Mouse (Mus musculus) kidney, postnatal 10 days (tissue): ENCODE measurements around the gene Gm10985.

ENCODE experiments used
- DNase-seq: peaks from one replicate; pipeline ENCODE4 v3.0.0; 2021; ENCODE audit warnings: mixed read lengths

Gm10985 gene

GRCm38 (mm10) chr3:53844786-53845185, at the start of gene Gm10985:
Gene Gm10985, plus strand, starts transcription at chr3:53845086.
- DNase-seq: no peak

- DNase-seq: no peak
Observed at GRCm38 (mm10) chr3:53796933-53797332, 48.0 kb upstream of the Gm10985 start.

GRCm38 (mm10) chr3:53799671-53800070, 45.2 kb upstream of the Gm10985 start:
- DNase-seq: no peak

- peak; percentile 6 for DNase-seq
Observed at GRCm38 (mm10) chr3:53813421-53813977, 31.4 kb upstream of the Gm10985 start.

GRCm38 (mm10) chr3:53834238-53834637, 10.6 kb upstream of the Gm10985 start:
- no peak for DNase-seq

- no peak for DNase-seq
Observed at GRCm38 (mm10) chr3:53846206-53846928, 1.5 kb downstream of the Gm10985 start.

GRCm38 (mm10) chr3:53847726-53848125, 2.8 kb downstream of the Gm10985 start:
- no peak for DNase-seq

- no peak for DNase-seq
Observed at GRCm38 (mm10) chr3:53848262-53848661, 3.4 kb downstream of the Gm10985 start.

GRCm38 (mm10) chr3:53854261-53854660, 9.4 kb downstream of the Gm10985 start:
- no peak for DNase-seq

- no peak for DNase-seq
Observed at GRCm38 (mm10) chr3:53854831-53855230, 9.9 kb downstream of the Gm10985 start.

- DNase-seq: peak; percentile 97
Observed at GRCm38 (mm10) chr3:53863383-53864220, 18.7 kb downstream of the Gm10985 start, which contains the start of gene Ufm1. Gene Ufm1, minus strand, starts transcription at chr3:53863830.

- DNase-seq: no peak
Observed at GRCm38 (mm10) chr3:53868212-53868611, 23.3 kb downstream of the Gm10985 start.

- no peak for DNase-seq
Observed at GRCm38 (mm10) chr3:53869263-53869662, 24.4 kb downstream of the Gm10985 start.

- DNase-seq: no peak
Observed at GRCm38 (mm10) chr3:53870482-53870881, 25.6 kb downstream of the Gm10985 start.

- no peak for DNase-seq
Observed at GRCm38 (mm10) chr3:53871596-53871995, 26.7 kb downstream of the Gm10985 start.

GRCm38 (mm10) chr3:53890619-53891540, 46.0 kb downstream of the Gm10985 start:
- DNase-seq: no peak
